Mouse (Mus musculus) granulocyte monocyte progenitor cell, adult 5-6 weeks (primary cell): ENCODE measurements at regions not wholly inside any gene's neighbourhood (a gene's known extent, or its start where the extent isn't known, plus 50 kb on each side); places are given as distances from the start of the nearest gene placed in this dataset.
A peak's percentile ranks its signal among the peaks of the same experiment; 100 is the strongest.

Experiments used
- ATAC-seq: replicated peaks from 2 replicates; pipeline ENCODE4 v1.8.0; 2016; ENCODE audit warnings: mild to moderate bottlenecking, moderate TSS enrichment, inconsistent platforms; ENCODE audit not compliant: poor library complexity, severe bottlenecking

DNA sequence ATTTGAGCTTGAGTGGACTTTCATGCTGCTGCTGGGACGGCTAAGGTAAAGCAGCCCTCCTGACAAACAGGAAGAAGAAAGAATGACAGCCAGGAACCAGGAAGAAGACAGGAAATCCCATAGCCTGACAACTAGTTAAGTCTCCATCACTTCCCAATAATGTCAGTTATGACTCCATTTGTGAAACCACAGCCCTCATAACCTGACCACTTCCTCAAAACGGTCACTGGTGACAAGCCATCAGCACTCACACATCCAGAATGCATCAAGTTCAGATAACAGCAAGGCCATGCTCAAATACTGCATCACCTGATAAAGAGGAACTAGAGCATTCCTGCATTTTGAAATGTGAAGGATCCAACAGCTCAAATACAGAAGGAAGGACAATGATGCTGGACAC, 288.3 kb downstream of the Zfp706 start:
- ATAC-seq, result peak; percentile 88

DNA sequence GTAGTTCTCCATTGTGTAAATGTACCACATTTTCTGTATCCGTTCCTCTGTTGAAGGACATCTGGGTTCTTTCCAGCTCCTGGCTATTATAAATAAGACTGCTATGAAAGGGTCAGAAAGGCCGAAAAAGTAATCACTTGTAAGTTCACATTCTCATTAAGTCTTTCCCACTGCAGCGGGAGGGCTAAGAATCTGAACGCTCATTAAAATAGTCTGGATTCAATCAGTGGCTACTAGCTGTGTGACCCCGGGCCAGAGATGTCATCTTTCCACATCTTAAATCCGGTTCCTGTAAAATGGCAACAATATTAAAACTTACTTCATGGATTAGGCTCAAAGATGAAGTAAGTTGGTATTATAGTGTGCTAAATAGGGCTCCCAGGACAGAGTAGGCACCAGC, 289.7 kb downstream of the Zfp706 start:
- no peak for ATAC-seq

DNA sequence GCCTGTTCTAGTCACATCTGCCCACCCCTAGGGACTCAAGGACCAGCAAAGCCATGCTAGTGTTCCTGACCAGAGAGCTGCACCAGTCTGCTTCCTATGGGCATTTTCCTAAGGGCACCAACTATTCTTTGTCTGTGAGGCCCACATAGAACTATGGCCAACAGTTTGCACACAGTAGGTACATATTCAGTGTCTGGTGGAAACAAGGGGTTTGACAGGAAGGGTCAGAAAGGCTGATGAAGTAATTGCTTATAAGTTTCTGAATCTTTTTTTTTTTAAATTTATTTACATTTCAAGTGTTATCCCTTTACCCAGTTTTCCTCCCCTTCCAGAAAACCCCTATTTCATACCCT, 290.9 kb downstream of the Zfp706 start:
- no peak for ATAC-seq

DNA sequence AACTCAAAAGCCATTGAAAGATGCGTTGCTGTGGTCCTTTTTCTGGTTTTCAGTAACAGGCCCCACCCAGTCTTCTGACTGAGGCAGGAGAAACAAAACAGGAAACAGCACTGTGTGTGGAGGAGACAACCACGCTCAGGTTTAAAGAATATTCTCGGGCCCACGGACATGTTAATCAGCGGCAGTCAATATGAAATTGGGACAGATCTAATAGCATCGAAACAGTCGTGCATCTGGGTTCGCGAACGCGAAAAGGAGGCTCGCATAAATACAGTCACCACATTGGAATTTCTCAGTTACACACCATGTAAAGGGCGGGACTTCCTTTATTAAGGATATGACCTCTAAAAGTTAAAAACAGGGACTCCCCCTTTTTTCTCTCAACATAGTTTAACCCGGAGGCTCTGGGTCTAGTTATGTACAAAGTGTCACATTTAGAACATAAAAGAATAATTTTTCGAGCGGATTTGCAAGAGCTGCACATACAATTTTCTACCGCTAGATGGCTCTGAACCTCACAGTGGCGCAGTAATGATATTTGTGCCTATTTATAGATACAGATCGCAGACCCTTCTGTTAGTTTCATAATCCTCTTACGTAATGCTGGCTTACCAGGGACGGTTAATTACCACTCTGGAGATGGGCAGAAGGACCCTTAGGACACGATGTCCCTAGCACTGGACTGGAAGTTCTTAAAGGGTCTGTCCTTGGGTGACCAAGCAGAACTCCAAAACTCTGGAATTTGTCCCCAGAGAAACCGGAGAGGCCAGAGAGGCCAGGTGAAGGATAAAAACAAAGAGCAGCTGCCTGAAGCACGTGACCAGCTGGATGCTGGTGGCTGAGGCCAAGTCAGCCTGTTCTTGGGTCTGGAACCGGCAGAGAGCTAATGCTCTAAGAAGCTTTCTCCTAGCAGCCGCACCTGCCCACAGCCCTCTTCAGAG, 291.6 kb downstream of the Zfp706 start:
- ATAC-seq, result peak; percentile 77

DNA sequence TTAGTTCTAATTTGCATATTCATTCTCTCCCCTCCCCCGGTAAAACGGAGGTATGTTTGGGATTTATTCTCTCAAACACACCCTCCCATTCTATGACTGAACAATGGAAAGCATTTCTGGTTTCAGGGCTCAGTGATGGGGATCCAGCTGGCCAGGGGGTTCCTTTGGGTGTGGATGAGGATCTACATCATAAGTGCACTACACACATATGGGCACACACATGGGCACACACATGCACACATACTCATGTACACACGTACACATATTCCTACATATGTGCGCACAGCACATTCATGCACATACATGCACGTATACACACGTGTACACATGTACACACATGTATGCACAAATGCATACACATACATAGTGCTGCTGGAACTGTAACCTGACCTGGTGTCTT, 292.4 kb downstream of the Zfp706 start:
- ATAC-seq, result no peak

DNA sequence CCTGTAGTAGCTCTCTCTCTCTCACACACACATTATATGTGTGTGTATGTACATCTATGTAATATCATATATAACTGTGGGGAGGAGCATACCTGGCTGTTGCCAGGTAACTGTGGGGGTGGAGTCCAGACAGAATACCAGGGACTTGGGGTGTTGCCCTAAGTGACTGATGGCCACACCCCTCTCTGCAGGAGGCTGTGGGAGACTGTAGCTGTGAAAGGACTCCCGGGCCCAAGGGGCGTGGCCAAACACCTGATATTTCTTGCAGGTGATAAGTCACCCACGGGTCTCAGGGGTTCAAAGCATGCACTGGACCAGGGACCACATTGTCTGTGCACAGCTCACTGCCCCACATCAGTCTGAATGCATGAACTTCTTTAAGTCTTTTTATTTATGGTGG, 297.8 kb downstream of the Zfp706 start:
- ATAC-seq, result no peak

DNA sequence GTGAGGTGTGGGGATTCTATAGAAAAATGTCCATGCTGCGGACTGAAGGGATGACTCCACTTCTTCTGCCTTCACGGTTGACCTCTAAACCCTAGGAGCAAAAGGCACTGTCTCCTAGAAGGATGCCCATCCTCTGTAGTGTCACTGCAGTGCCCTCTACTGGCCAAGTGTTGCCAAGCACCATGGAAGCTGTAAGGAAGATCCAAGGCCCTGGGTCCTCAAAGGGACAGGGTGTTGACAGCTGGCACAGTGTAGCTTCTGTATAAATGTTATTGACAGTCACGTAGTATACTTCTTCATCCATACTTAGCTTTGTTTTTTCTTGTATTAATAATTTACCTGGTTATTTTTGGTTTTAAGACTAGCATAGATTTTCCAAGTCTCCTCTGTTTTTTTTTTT, 299.1 kb downstream of the Zfp706 start:
- ATAC-seq, result peak; percentile 76

DNA sequence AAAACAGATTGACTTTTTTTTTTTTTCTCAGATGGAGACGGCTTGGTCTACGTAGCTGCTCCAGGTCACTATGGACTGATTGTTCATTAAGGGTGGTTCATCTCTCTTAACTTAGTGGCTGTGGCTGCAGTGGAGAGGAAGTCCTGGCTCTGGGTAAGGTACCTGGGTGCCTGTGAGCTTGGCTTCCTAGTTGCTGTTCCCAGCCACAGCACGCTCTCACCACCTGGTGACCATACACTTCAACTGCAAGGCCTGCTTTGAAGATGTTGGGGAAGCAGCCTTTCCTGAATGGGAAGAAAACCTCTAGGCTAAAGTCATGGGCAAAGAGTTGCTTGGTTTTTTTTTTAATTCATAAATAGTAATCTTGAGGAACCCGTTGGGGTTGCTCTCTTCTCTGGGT, 301.6 kb downstream of the Zfp706 start:
- peak; percentile 63 for ATAC-seq

DNA sequence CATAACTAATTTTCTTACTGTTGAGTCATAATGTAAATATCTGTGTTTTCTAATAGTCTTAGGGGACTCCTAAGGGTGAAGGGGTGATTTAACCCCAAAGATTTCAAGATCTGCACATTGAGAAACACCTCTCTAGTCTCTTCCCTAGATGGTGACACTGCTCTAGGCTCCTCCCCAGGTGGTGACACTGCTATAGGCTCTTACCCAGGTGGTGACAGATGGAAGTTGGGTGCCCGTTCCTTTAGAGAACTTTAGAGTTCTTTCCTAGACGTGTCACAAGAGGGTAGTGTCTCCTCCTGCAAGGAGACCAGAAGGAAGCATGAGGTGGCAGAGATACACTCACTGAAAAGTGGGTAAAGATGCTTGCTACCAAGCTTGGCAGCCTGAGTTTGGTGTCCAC, 302.2 kb downstream of the Zfp706 start:
- ATAC-seq, result peak; percentile 81

DNA sequence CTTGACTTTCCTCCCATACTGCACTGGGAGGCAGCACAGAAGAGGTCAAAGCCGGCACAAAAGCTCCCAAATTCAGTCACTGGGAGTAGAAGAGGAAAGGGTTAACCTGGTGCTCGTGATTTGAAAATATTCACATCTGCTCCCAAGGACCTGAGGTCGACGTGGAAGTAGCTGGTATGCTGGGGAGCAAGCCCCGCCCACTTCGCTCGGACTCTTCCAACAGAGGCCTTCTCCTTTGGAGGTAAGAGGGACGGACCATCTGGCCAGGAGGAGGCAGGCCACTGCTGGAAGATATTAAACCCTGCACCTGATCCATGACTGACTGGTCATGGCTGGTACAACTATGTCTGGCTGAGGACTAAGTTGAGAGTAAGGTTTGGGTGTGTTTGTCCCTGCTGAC, 305.7 kb downstream of the Zfp706 start:
- no peak for ATAC-seq

DNA sequence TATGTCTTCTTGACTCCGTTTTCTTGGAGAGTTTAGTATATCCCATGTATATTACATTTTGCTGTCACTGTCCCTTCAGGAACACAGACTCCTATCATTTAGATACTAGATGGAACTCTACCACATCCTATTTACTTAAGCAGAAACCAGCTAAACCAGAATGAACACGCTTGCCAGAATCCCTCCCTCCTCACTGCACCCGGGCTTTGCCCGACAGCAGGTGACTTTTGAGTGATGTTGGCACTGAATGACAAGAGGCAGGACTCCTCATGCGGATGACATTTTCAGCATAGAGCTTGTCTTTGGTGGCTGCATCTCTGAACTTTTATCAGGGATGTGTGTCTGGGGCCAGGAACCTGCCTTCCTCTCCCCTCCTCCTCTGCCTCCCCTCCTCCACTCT, 307.4 kb downstream of the Zfp706 start:
- no peak for ATAC-seq

DNA sequence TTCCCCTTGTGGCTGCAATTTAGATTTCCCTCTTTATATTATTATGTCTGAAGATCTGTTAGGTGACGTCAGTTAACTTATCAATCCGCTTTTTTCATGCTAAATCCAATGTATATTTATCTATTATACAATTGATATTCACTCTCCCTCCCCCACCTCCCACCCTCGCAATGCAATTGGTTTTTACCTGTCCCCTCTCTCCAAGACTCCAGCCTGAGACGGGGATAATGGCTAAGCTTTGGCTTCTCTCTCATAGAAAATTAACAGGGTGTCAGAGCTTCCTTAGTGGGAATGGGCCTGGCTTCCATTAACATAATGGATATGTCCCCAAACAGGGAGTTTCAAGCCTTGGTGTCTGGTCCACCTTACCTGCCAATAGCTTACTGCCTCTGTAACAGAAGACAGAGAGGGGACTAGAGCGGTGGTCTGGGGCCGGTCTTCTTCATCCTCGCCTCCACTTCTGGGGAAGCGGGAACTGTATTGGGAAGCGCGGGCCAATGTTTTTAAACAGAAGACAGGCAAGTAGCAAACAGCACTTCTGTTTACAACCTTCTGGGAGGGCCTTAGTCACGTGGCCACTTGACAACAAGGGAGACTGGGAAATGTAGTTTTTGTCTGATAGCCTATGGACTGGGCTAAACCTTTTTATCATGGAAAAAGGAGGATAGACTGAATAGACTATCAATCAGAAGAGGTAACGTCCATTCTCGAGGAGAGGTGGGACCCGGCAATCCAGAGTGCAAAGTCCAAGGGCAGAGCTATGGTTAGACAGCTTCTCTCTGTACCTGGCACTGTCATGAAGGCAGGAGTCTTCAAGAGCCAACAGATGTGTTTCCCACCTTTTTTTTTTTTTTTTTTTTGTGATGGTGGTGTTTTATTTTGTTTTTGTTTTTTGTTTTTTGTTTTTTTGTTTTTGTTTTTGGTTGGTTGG, 312.1 kb downstream of the Zfp706 start:
- ATAC-seq, result peak; percentile 52; the same call in 1 of the 2 replicates

DNA sequence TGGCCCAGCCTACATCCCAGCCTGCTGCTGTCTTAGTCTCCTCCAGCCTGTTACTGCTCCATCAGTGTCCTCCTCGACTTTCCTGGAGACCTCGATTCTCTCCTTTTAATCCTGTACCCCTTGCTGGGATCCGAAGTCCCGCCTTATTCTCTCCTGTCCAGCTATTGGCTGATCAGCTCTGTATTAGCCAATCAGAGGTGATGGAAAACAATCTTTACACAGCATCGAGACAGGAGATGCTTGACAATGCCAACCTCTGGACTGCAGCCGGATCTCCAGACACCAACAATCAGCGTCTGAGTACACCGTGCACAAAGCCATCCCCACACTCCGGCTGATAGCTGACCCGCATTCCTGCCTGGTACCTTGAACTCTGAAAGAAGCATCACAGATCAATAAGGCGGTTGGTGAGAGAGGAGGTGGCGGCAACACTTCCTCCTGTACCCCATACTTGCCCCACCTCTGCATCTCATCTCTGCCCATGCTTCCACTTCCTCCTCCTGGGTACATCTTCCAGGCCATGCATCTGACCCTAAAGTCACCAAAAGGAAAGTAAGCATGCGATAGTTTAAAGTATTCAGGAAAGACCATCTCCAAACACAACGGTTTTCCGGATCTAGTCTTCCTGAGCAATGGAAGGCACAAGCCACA, 316.4 kb downstream of the Zfp706 start:
- peak; percentile 67 for ATAC-seq

DNA sequence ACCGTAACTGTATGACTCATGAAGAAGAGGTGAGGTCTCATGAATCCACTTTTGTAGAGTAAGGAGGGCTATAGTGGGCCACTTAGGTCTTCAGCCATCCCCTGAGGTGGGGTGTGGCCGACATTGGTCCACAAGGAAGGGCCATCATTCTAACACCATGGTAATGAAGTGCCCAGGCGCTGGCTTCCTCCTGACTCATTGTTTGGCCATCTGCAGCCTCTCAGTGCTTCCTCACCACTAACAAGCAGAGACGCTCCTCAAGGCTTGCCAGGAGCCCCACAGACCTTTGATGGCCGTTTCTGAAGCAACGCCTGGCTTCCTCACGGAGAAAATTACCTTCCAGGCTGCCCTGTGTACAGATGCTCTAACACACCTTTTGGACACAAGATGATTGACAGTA, 317.7 kb downstream of the Zfp706 start:
- ATAC-seq, result no peak

DNA sequence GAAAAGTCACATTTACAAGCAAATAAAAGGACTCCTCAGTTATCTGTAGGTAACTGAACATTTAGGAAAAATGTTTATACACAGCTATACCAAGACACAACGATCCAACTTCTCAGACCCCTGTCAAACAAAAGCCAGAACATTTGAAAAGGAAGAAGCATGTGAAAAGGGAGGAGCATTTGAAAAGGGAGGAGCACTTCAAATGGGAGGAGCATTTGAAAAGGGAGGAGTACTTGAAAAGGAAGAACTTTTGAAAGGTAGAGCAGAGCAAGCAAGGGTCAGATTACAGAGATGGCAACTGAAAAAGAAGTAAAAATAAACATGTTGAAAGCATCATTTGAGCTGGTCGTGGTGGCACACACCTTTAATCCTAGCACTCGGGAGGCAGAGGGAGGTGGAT, 318.3 kb downstream of the Zfp706 start:
- no peak for ATAC-seq

DNA sequence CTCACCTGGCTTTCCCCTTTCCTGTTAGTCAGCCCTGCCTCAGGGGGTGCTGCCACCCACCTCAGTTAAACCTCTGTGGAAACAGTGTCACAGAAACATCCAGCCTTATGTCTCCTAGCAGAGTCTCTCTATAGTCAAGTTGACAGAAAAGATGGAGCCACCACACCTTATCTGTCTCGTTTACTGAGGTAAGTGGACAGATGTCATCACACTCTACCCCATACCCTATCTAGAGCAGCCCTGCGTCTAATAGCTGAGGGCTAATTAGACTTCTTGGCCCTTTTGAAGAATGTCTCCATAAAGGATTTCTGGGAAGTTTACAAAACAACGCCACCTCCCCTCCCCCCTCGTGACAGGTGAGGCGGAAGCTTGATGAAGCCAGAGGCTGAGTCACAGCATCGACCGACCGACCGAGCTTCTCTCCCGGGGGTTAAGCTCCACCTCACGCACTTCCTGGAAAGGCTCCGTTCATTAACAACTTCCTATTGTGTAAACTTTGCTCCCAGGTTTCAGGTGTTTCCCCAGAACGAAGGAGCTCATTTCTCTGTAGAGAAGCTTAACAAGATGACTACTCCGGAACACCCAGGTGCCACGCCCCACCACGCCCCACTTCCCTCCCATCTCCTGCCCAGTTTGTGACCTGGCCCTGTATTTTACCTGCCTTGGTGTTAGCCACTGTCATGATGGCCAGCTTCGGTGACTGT, 319.4 kb downstream of the Zfp706 start:
- ATAC-seq, result peak; percentile 54

DNA sequence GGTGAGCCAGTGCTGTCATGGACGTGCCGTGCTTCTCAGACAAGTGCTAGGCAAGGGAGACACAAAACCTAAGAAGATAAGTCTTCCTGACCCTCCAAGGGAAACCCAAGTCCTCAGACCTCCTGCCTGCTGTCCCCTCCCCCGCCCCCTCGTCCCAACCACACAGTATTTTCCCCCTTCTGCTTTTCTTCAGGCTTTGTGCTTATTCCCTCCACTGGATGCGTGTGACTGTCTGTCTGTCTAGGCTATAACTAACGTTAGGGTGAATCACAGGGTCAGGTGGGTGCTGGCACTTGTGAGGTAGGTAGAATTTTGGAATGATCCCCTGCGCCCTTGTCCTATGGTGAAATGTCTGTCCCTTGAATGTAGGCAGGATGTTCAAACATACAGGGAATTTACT, 322.9 kb downstream of the Zfp706 start:
- peak; percentile 64 for ATAC-seq

DNA sequence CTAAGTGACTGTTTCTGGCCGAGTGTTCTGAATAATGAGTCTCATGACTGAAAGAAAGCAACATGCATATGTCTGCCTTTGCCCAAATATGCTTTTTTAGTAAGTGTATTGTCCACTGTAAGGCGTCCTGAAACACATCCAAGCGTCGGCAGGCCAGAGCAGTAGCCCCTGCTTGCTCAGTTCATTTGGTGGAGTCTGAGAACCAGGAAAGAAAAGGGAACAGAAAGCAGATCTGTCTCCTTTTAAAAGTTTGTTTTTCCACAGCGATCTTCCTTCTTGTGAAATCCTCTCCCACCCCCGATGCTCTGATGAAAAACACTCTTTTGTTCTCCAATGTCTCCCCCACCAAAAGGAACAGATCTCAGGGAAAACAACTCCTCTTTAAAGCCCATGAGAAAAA, 324.7 kb downstream of the Zfp706 start:
- peak; percentile 77 for ATAC-seq

DNA sequence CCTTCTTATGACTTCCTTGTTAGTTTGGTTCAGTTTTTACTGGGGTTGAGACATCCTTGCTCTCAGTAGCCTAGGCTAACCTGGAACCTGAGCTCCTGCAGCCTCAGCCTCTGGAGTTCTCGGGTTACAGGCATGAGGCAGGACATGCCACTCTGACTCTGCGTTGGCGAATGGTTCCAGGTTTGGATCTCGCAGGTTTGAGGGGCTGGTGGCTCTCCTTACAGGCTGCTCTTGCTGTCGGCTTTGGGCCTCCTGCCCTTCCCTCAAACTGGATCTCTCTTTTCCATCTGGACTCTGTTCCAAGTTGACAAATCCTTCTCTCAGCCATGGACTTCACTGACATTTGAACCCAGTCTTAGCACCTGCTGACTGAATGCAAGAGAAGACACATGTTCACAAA, 325.4 kb downstream of the Zfp706 start:
- ATAC-seq, result no peak
